In genomic region chrX:16998578-16998977, GRCm38 (mm10) we compare ENCODE assay signal across 9 mouse cellular contexts.
A peak's percentile ranks its signal among the peaks of the same experiment; 100 is the strongest.
DNase-seq lines count a peak whose midpoint lies in the region; ATAC-seq and TF ChIP-seq lines count a peak whose summit lies in the region.
"Had no signal": no experiment of that assay in that cellular context is flagged by ENCODE, and none has a peak within 500 bp of the region (broad histone marks: within the 10 kb centered on the region; RNA-seq: fewer than 3 reads in every experiment).

No protein-coding gene starts in this region.

- H3K4me1 ChIP-seq in heart, embryonic 12.5 days (replicated peaks) = no peaks in the 10 kb centered on the region
- no peaks in the 10 kb centered on the region for H3K4me1 ChIP-seq in forebrain, embryonic 12.5 days
- no peaks in the 10 kb centered on the region for H3K4me1 ChIP-seq in kidney, postnatal 0 days (replicated peaks; ENCODE audit: insufficient read depth, low read length)
- H3K4me1 ChIP-seq in neural tube, embryonic 11.5 days (ENCODE audit: control insufficient read depth, insufficient read depth, low read length) = no peaks in the 10 kb centered on the region
- H3K4me1 ChIP-seq: liver, embryonic 13.5 days had no signal

- WGBS in heart, embryonic 12.5 days = 21% methylated on average over 4 of the region's 5 CpGs
- WGBS in forebrain, embryonic 12.5 days = 37% methylated on average over 5 of the region's 5 CpGs
- 41% methylated on average over 5 of the region's 5 CpGs for WGBS in kidney, postnatal 0 days
- 43% methylated on average over 5 of the region's 5 CpGs for WGBS in neural tube, embryonic 11.5 days

- H3K27ac ChIP-seq in heart, embryonic 12.5 days (ENCODE audit: poor library complexity, severe bottlenecking) = no peak overlapping the region
- no peak overlapping the region for H3K27ac ChIP-seq in forebrain, embryonic 12.5 days
- no peak overlapping the region for H3K27ac ChIP-seq in kidney, postnatal 0 days
- no peak overlapping the region for H3K27ac ChIP-seq in neural tube, embryonic 11.5 days (ENCODE audit: low read depth, low read length)
- H3K27ac ChIP-seq: liver, embryonic 13.5 days had no signal

- no peak overlapping the region for H3K4me3 ChIP-seq in heart, embryonic 12.5 days
- H3K4me3 ChIP-seq in forebrain, embryonic 12.5 days (replicated peaks) = no peak overlapping the region
- H3K4me3 ChIP-seq in kidney, postnatal 0 days (replicated peaks; ENCODE audit: low read depth, low read length) = no peak overlapping the region
- no peak overlapping the region for H3K4me3 ChIP-seq in neural tube, embryonic 11.5 days (ENCODE audit: low read depth, low read length)
- H3K4me3 ChIP-seq: liver, embryonic 13.5 days had no signal

- no peaks in the 10 kb centered on the region for H3K9me3 ChIP-seq in heart, embryonic 12.5 days (replicated peaks)
- H3K9me3 ChIP-seq in forebrain, embryonic 12.5 days = no peaks in the 10 kb centered on the region
- H3K9me3 ChIP-seq in kidney, postnatal 0 days (replicated peaks; ENCODE audit: low read length) = no peaks in the 10 kb centered on the region
- no peaks in the 10 kb centered on the region for H3K9me3 ChIP-seq in neural tube, embryonic 11.5 days (ENCODE audit: control insufficient read depth, low read length)
- H3K9me3 ChIP-seq: liver, embryonic 13.5 days had no signal

- TF ChIP-seq CTCF in kidney, postnatal 0 days (IDR thresholded peaks at IDR 0.05; ENCODE audit: low read depth) = no peak

- ATAC-seq in heart, embryonic 12.5 days (ENCODE audit: insufficient number of reproducible peaks, low FRiP score) = 0 out of 2 replicates have a peak, but pooled peaks have one; percentile 39
- ATAC-seq in forebrain, embryonic 12.5 days (ENCODE audit: low FRiP score) = peak; percentile 85
- peak; percentile 65; the same call in 1 of the 2 replicates for ATAC-seq in kidney, postnatal 0 days (replicated peaks; ENCODE audit: low FRiP score, low read depth)
- no peak for ATAC-seq in neural tube, embryonic 11.5 days (ENCODE audit: insufficient read depth, low FRiP score, low TSS enrichment)

- H3K4me2 ChIP-seq in heart, embryonic 12.5 days = no peak overlapping the region
- no peak overlapping the region for H3K4me2 ChIP-seq in forebrain, embryonic 12.5 days
- no peak overlapping the region for H3K4me2 ChIP-seq in kidney, postnatal 0 days (ENCODE audit: low read length)
- no peak overlapping the region for H3K4me2 ChIP-seq in neural tube, embryonic 11.5 days (ENCODE audit: low read depth)
- H3K4me2 ChIP-seq: liver, embryonic 13.5 days had no signal

- H3K27me3 ChIP-seq in heart, embryonic 12.5 days (replicated peaks) = no peaks in the 10 kb centered on the region
- no peaks in the 10 kb centered on the region for H3K27me3 ChIP-seq in forebrain, embryonic 12.5 days
- no peaks in the 10 kb centered on the region for H3K27me3 ChIP-seq in kidney, postnatal 0 days (ENCODE audit: insufficient read depth, low read length)
- H3K27me3 ChIP-seq in neural tube, embryonic 11.5 days (ENCODE audit: control insufficient read depth, insufficient read depth, low read length) = no peaks in the 10 kb centered on the region
- H3K27me3 ChIP-seq: liver, embryonic 13.5 days had no signal

- no peak overlapping the region for H3K9ac ChIP-seq in heart, embryonic 12.5 days
- no peak overlapping the region for H3K9ac ChIP-seq in forebrain, embryonic 12.5 days
- no peak overlapping the region for H3K9ac ChIP-seq in kidney, postnatal 0 days (ENCODE audit: low read depth, low read length)
- no peak overlapping the region for H3K9ac ChIP-seq in neural tube, embryonic 11.5 days (ENCODE audit: low read length)
- H3K9ac ChIP-seq: liver, embryonic 13.5 days had no signal

- DNase-seq in heart, adult 11 months = no peak
- DNase-seq in ZHBTc4 (ENCODE audit: low read depth, low spot score) = peak; percentile 1
- peak; percentile 72 for DNase-seq in kidney, postnatal 0 days (ENCODE audit: low spot score)
- DNase-seq in neural tube, embryonic 11.5 days (ENCODE audit: low spot score) = peak; percentile 16
- DNase-seq in thymus, postnatal 36 days = no peak
- no peak for DNase-seq in urinary bladder, postnatal 10 days (ENCODE audit: low spot score)
- DNase-seq: liver, embryonic 13.5 days had no signal

- no peaks in the 10 kb centered on the region for H3K36me3 ChIP-seq in heart, embryonic 12.5 days
- H3K36me3 ChIP-seq in forebrain, embryonic 12.5 days (replicated peaks) = no peaks in the 10 kb centered on the region
- no peaks in the 10 kb centered on the region for H3K36me3 ChIP-seq in kidney, postnatal 0 days (ENCODE audit: insufficient read depth, low read length)
- no peaks in the 10 kb centered on the region for H3K36me3 ChIP-seq in neural tube, embryonic 11.5 days (ENCODE audit: control insufficient read depth, insufficient read depth, low read length)
- H3K36me3 ChIP-seq: liver, embryonic 13.5 days had no signal

Comparison
In these comparisons a context has a peak if more than half of its experiments do, and no peak if none do; other contexts are left out.
1. DNase-seq: peak in ZHBTc4 (single experiment), kidney, postnatal 0 days (single experiment) and neural tube, embryonic 11.5 days (single experiment); none in heart, adult 11 months (single experiment), thymus, postnatal 36 days (0 of 2) and urinary bladder, postnatal 10 days (single experiment).